Mouse (Mus musculus) inflammation-experienced regulatory T-cells, adult 6 months (primary cell): ENCODE results near the gene Gm20894. TPM values are rescaled to one million over a fixed set of nuclear protein-coding genes. Genes with fewer than 3 reads are reported as not detected.
"Not testable (repeated sequence)": the region's sequence is repeated elsewhere in the genome, so short reads cannot be mapped to it uniquely, and the experiment has no call there.

Source experiments
- ATAC-seq: one replicate; pipeline ENCODE4 v1.8.0; 2017
- polyA plus RNA-seq, 3 experiments: library from polyadenylated mRNA; unstranded; fragments of 100-300 nt; shearing (Covaris generic); gene quantifications; one replicate each; pipeline ENCODE4 v1.2.1; 2017

Gene Gm20894
- polyA plus RNA-seq = not detected

GRCm38 (mm10) chrY:28271412-28271811 is at the start of gene Gm20894:
Gene Gm20894, minus strand, starts transcription at chrY:28271512.
- not testable (repeated sequence) for ATAC-seq
